Mouse (Mus musculus): ENCODE measurements around the gene H2afv. TPM values are rescaled to one million over a fixed set of nuclear protein-coding genes. Genes with fewer than 3 reads are reported as not detected.

The H2afv gene
- 341 and 379 TPM in 2 replicates for polyA plus RNA-seq (2014; fragmentation: Nextera tagmentation; extraction: Ambion mirVana)

DNA sequence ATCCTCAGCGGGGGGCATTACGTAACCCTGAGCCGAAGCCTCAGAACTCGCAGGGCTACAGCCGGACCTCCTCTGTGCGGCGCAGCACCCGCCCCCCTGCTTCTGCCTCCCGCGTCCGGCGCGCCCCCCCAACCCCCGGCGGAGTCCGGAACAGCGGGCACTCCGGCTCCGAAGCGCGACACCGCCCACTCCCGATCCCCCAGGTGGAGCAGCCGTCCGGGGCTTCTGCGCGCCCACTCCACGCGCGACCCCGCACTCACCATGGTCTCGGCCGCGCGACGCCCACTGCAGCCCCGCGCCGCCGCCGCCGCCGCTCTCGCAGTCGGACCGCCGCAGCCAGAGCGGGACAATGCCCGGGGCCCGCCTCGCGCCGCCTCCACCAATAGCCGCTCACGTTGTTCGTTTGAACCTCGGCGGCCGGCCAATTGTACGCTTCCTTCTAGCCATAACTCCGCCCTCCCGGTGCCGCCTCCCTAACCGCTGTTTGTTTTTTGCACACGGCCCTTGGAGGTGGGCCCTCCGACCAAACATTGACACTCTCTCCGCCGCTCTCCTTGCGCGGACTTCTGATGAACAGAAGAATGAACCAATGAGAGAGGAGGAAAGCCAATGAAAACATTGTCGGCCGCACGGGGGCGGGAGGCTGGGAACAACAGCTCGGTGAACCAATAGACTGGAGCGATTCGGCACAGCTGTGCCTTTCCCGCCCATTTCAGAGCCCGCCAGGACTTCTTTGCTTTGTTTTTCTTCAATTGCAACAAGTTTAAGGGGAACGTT lies at the start of gene H2afv:
Gene H2afv, minus strand, starts transcription at position 367 of the 777 bp plus-strand sequence.
- Histone ChIP-seq H3K4me1 (ENCODE audit: control insufficient read depth, insufficient read depth, low read length) (peaks cover 8% of the 10 kb centered on the region), H3K9me3 (ENCODE audit: control insufficient read depth, low read length) (no peaks in the 10 kb centered on the region), H3K36me3 (ENCODE audit: control insufficient read depth, insufficient read depth, low read length) (no peaks in the 10 kb centered on the region), H3K9ac (replicated peaks; ENCODE audit: low read length) (peak within 1 kb of the TSS; percentile 79), H3K27me3 (ENCODE audit: control insufficient read depth, insufficient read depth, low read length) (no peaks in the 10 kb centered on the region), H3K4me2 (ENCODE audit: low read length) (peak within 1 kb of the TSS; percentile 71), H3K27ac (replicated peaks; ENCODE audit: low read depth, low read length) (peak within 1 kb of the TSS; percentile 94), H3K4me3 (replicated peaks; ENCODE audit: low read depth, low read length) (peak within 1 kb of the TSS; percentile 82)
- DNase-seq (peak; percentile 100), ATAC-seq (ENCODE audit: low FRiP score, low TSS enrichment) (peak; percentile 99)
- under 1% methylated on average over 80 of the region's 80 CpGs for WGBS

DNA sequence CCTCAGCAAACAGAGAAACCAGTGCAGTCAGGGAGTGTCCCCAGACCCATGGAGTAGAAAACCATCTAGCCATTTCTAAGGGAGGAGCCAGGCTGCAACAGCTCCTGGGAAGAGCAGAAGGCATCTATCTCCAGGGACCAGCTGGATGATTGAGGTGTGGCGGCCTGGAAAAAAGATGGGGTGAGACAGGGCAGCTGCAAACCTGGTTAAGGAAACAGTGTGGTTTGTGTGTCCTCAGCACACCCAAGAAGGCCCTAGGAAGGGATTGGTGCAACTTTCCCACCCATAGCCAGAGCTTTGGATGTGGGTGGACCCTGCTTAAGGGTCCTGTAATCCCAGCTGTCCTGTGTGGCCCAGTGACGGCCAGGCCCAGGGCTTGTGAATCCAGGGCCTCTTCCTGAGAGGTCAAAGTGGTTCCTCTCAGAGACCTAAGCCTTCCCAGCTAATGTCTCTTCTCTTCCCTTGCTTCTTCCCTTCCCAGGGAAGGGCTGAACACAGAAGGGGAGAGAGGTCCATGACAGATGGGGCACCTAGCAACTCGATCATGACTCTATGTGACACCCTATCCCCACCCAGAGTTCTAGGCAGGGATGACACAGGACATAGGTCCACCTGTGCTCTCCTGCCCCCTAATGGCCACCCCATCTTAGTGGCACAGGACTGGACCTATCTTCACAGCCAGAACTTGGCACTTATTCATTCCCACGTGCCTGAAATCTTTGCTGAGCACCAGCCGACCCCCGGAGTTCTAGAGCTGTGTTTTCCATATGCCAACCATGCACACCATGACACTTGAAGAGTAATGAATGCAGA lies 45.7 kb upstream of the H2afv start:
- DNase-seq: no peak
- H3K4me1 ChIP-seq (ENCODE audit: control insufficient read depth, insufficient read depth, low read length): no peaks in the 10 kb centered on the region
- H3K9me3 ChIP-seq (ENCODE audit: control insufficient read depth, low read length): no peaks in the 10 kb centered on the region
- H3K36me3 ChIP-seq (ENCODE audit: control insufficient read depth, insufficient read depth, low read length): no peaks in the 10 kb centered on the region
- 57% methylated on average over 6 of the region's 6 CpGs for WGBS
- H3K27ac ChIP-seq (replicated peaks; ENCODE audit: low read depth, low read length): no peak overlapping the region
- H3K27me3 ChIP-seq (ENCODE audit: control insufficient read depth, insufficient read depth, low read length): no peaks in the 10 kb centered on the region
- H3K9ac ChIP-seq (replicated peaks; ENCODE audit: low read length): no peak overlapping the region
- no peak overlapping the region for H3K4me2 ChIP-seq (ENCODE audit: low read length)
- ATAC-seq (ENCODE audit: low FRiP score, low TSS enrichment): no peak
- no peak overlapping the region for H3K4me3 ChIP-seq (replicated peaks; ENCODE audit: low read depth, low read length)

DNA sequence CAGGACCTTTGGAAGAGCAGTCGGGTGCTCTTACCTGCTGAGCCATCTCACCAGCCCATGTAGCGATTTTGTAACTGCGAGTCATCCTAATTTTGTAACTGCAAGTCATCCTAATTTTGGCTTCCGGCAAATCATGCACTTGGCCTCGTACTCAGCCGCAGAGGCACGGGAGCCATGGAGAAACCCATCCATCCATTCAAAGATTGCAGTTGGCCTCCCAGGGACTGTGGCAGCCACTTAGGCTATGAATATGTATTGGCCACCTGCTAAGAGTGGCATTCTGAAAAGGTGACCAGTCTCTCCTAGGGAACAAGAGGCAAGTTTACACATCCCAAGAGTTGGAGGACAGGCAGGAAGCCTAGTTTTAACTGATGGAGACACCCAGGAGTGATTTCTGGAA lies 45.0 kb upstream of the H2afv start:
- no peaks in the 10 kb centered on the region for H3K4me1 ChIP-seq (ENCODE audit: control insufficient read depth, insufficient read depth, low read length)
- no peaks in the 10 kb centered on the region for H3K36me3 ChIP-seq (ENCODE audit: control insufficient read depth, insufficient read depth, low read length)
- no peaks in the 10 kb centered on the region for H3K27me3 ChIP-seq (ENCODE audit: control insufficient read depth, insufficient read depth, low read length)
- H3K4me2 ChIP-seq (ENCODE audit: low read length): no peak overlapping the region
- no peak for DNase-seq
- ATAC-seq (ENCODE audit: low FRiP score, low TSS enrichment): no peak
- 63% methylated on average over 7 of the region's 7 CpGs for WGBS
- no peak overlapping the region for H3K27ac ChIP-seq (replicated peaks; ENCODE audit: low read depth, low read length)
- no peaks in the 10 kb centered on the region for H3K9me3 ChIP-seq (ENCODE audit: control insufficient read depth, low read length)
- no peak overlapping the region for H3K4me3 ChIP-seq (replicated peaks; ENCODE audit: low read depth, low read length)
- no peak overlapping the region for H3K9ac ChIP-seq (replicated peaks; ENCODE audit: low read length)

DNA sequence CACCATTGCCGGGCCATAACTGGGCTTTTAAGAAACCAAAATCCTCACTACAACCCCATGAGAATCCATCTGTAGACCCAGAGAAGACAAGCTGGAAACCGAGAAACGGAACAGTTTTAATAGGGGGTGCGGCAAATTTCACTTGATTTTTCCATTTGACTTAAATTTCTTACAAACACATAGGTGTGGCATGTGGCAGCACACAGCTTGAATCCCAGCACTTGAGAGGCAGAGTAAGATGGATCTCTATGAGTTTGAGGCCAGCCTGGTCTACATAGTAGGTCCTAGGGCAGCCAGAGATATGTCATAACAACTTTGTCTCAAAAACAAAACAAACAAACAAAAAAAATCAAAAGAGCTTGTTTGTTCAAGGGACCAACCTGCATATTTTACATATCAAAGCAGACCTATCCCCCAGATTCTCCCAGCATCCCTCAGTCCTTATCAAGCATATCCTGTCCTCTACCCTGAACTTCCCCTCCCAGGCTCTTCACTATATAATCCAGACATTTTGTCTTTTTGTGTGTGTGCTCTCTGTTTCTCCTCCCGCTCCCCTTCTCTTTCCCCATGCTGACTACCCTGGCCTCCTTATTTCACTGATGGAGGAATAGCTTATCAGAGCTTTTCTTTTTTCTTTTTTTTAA lies 43.9 kb upstream of the H2afv start:
- Histone ChIP-seq H3K36me3 (ENCODE audit: control insufficient read depth, insufficient read depth, low read length) (no peaks in the 10 kb centered on the region), H3K4me2 (ENCODE audit: low read length) (no peak overlapping the region), H3K4me3 (replicated peaks; ENCODE audit: low read depth, low read length) (no peak overlapping the region), H3K4me1 (ENCODE audit: control insufficient read depth, insufficient read depth, low read length) (no peaks in the 10 kb centered on the region), H3K27ac (replicated peaks; ENCODE audit: low read depth, low read length) (no peak overlapping the region), H3K9ac (replicated peaks; ENCODE audit: low read length) (no peak overlapping the region), H3K9me3 (ENCODE audit: control insufficient read depth, low read length) (no peaks in the 10 kb centered on the region), H3K27me3 (ENCODE audit: control insufficient read depth, insufficient read depth, low read length) (no peaks in the 10 kb centered on the region)
- ATAC-seq (ENCODE audit: low FRiP score, low TSS enrichment): no peak
- 98% methylated on average over 5 of the region's 5 CpGs for WGBS
- DNase-seq: no peak

DNA sequence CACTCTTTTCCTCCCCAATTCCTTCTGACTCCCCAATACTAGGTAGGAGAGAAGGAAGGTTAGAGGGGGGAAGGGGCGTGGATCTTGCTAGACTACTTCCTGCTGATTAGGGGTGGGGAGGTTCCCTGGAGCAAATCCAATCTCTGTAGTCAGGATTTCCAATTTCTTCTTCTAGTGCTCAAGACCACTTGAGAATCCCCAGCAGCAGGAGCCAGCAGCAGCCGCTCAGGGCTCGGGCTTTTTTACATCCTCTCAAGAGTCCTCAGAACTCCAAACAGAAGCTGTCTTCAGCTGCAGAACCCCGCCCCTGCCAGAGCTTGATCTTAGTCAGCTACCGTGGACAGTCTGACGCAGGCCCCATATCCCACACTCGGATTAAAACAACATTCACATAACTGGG lies 43.3 kb upstream of the H2afv start:
- Histone ChIP-seq H3K4me1 (ENCODE audit: control insufficient read depth, insufficient read depth, low read length) (no peaks in the 10 kb centered on the region), H3K4me3 (replicated peaks; ENCODE audit: low read depth, low read length) (no peak overlapping the region), H3K27me3 (ENCODE audit: control insufficient read depth, insufficient read depth, low read length) (no peaks in the 10 kb centered on the region), H3K36me3 (ENCODE audit: control insufficient read depth, insufficient read depth, low read length) (no peaks in the 10 kb centered on the region), H3K27ac (replicated peaks; ENCODE audit: low read depth, low read length) (no peak overlapping the region), H3K4me2 (ENCODE audit: low read length) (no peak overlapping the region), H3K9ac (replicated peaks; ENCODE audit: low read length) (no peak overlapping the region), H3K9me3 (ENCODE audit: control insufficient read depth, low read length) (no peaks in the 10 kb centered on the region)
- no peak for ATAC-seq (ENCODE audit: low FRiP score, low TSS enrichment)
- 51% methylated on average over 7 of the region's 7 CpGs for WGBS
- no peak for DNase-seq

DNA sequence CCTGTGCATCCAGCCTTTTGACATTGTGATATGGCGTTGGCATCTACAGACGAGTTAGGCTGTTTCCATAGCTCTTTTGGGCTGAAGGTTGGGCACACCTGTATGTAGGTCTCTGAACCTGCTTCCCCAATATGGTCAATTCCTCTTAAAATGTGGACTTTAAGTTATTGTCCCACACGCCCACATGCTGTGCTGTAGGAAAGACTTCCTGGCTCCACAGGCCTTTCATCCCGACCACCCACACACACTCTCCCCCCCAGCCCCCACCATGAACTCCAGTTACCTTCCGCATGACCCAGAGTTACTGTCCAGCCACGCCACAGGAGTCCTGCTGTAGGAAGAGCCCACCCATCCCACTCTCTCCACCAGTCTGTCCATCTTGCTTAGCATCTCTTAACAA lies 42.7 kb upstream of the H2afv start:
- no peak overlapping the region for H3K9ac ChIP-seq (replicated peaks; ENCODE audit: low read length)
- no peaks in the 10 kb centered on the region for H3K9me3 ChIP-seq (ENCODE audit: control insufficient read depth, low read length)
- no peaks in the 10 kb centered on the region for H3K4me1 ChIP-seq (ENCODE audit: control insufficient read depth, insufficient read depth, low read length)
- WGBS: 71% methylated on average over 6 of the region's 6 CpGs
- no peak overlapping the region for H3K27ac ChIP-seq (replicated peaks; ENCODE audit: low read depth, low read length)
- no peak overlapping the region for H3K4me2 ChIP-seq (ENCODE audit: low read length)
- H3K4me3 ChIP-seq (replicated peaks; ENCODE audit: low read depth, low read length): no peak overlapping the region
- no peaks in the 10 kb centered on the region for H3K27me3 ChIP-seq (ENCODE audit: control insufficient read depth, insufficient read depth, low read length)
- no peaks in the 10 kb centered on the region for H3K36me3 ChIP-seq (ENCODE audit: control insufficient read depth, insufficient read depth, low read length)
- DNase-seq (no peak), ATAC-seq (ENCODE audit: low FRiP score, low TSS enrichment) (no peak)

DNA sequence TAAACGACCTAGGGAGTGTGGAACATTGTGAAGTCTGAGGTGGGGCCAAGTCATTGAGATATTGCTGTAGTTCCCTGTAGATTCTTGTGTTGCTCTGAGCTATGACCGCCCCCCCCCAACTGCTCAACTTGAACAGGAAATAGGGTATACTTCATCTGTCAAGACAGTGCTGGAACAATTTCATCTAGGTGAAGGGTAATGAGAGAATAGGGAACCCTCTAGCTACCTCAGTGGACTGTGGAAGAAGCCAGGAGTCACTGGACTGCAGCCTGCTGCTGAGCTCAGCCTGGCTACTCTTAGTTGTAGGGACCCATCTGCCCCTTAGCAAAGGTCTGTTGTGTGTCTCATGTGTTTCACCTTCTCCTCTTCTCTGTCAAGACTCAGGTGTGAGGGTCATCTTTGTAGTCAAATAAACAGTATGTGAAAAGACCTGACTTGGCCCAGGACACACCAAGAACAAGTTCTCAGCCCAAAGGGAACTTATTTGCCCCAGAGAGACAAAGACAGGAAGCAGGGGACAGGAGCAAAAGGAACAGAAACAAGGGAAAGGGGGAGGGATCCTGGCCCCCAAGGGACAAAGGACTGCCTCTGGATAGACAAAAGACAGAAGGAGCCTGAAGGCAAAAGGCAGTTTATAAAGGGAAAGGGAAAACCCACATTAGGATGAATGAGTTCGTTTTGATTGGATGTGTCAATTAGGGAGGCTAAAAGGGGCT lies 40.2 kb upstream of the H2afv start:
- Histone ChIP-seq H3K9me3 (ENCODE audit: control insufficient read depth, low read length) (no peaks in the 10 kb centered on the region), H3K9ac (replicated peaks; ENCODE audit: low read length) (no peak overlapping the region), H3K4me3 (replicated peaks; ENCODE audit: low read depth, low read length) (no peak overlapping the region), H3K27me3 (ENCODE audit: control insufficient read depth, insufficient read depth, low read length) (no peaks in the 10 kb centered on the region), H3K4me2 (ENCODE audit: low read length) (no peak overlapping the region), H3K36me3 (ENCODE audit: control insufficient read depth, insufficient read depth, low read length) (no peaks in the 10 kb centered on the region), H3K4me1 (ENCODE audit: control insufficient read depth, insufficient read depth, low read length) (no peaks in the 10 kb centered on the region), H3K27ac (replicated peaks; ENCODE audit: low read depth, low read length) (no peak overlapping the region)
- ATAC-seq (ENCODE audit: low FRiP score, low TSS enrichment) (no peak), DNase-seq (no peak)
- WGBS: 54% methylated on average over 3 of the region's 3 CpGs

DNA sequence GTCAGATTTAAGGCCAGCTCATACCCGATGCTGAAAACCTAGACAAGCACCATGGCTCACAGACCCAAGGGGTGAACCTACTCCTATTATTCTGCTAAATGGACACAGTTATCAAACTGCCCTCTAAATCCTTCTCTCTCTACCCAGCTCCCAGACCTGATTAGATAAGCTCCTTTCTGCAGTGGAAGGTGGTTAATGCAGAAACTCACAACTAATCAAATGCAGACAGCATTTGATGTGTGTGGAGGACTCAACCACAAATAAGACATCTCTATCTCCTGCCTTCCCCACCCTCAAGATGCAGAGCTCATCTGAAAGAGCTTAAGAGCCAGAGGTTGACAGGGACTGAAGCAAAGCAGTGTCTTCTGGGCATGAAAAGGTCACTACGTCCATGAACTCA lies 38.9 kb upstream of the H2afv start:
- H3K4me3 ChIP-seq (replicated peaks; ENCODE audit: low read depth, low read length): no peak overlapping the region
- no peak for ATAC-seq (ENCODE audit: low FRiP score, low TSS enrichment)
- no peaks in the 10 kb centered on the region for H3K9me3 ChIP-seq (ENCODE audit: control insufficient read depth, low read length)
- no peaks in the 10 kb centered on the region for H3K27me3 ChIP-seq (ENCODE audit: control insufficient read depth, insufficient read depth, low read length)
- no peak overlapping the region for H3K27ac ChIP-seq (replicated peaks; ENCODE audit: low read depth, low read length)
- no peaks in the 10 kb centered on the region for H3K4me1 ChIP-seq (ENCODE audit: control insufficient read depth, insufficient read depth, low read length)
- H3K4me2 ChIP-seq (ENCODE audit: low read length): no peak overlapping the region
- WGBS: 78% methylated on average over 2 of the region's 2 CpGs
- no peaks in the 10 kb centered on the region for H3K36me3 ChIP-seq (ENCODE audit: control insufficient read depth, insufficient read depth, low read length)
- H3K9ac ChIP-seq (replicated peaks; ENCODE audit: low read length): no peak overlapping the region
- no peak for DNase-seq

Data from midbrain, embryonic 14.5 days (tissue).